Mouse (Mus musculus): ENCODE measurements at regions not wholly inside any gene's neighbourhood (a gene's known extent, or its start where the extent isn't known, plus 50 kb on each side); places are given as distances from the start of the nearest gene placed in this dataset.

DNA sequence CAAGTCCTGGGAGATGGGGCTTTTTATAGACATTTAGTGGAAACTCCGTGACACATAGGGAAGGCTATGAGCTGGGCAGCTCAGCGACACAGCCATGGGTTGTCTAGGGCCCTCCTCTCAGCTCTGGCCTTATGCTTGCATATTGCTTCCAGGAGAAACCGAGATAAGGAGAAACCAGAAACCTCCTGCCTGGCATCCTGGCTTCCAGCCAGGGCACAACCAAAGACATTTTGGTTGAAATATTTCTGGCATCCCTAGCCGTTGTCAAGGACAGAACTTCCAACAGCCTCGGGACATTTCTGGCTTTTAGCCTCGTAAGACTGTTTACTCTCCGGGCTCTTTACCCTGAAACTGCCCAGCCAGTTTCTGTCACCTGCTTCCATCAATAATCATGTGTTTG, 99.9 kb upstream of the Ankrd55 start:
- TF ChIP-seq CTCF (IDR thresholded peaks at IDR 0.05; ENCODE audit: low read depth, low read length): no peak
- TF ChIP-seq POLR2A (IDR thresholded peaks at IDR 0.05; ENCODE audit: borderline replicate concordance, low read depth, low read length): no peak
